ENCODE assay signal across 10 mouse cellular contexts in the genomic region with DNA sequence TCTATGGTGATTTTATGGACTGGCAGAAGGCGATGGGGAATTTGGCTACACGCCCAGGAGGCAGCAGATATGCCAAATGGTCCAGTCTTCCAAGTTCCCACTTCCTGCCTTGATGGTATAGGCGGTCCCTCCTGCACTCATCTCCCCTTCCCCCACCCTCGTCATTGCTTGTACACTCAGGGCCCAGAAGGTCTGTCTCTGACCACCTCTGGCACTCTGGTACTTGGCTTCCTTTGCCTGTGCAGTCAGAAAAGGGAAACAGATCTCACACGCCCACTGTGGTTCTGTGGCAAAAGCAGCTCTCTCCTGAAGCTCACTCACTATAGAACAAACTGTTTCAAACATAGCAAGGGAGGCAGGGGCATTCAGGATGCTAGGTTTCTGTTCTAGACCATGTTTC.
DNase-seq lines count a peak whose midpoint lies in the region; ATAC-seq lines count a peak whose summit lies in the region.
"Had no signal": no experiment of that assay in that cellular context is flagged by ENCODE, and none has a peak within 500 bp of the region (broad histone marks: within the 10 kb centered on the region; RNA-seq: fewer than 3 reads in every experiment).

No protein-coding gene starts in this region.

- H3K9ac ChIP-seq in hindbrain, embryonic 16.5 days (ENCODE audit: low read depth, low read length), result no peak overlapping the region
- no peak overlapping the region for H3K9ac ChIP-seq in hindbrain, embryonic 12.5 days

- H3K4me2 ChIP-seq in hindbrain, embryonic 16.5 days (ENCODE audit: low read length), result no peak overlapping the region
- H3K4me2 ChIP-seq in hindbrain, embryonic 12.5 days (replicated peaks), result no peak overlapping the region
- H3K4me2 ChIP-seq: liver, embryonic 11.5 days had no signal

- H3K27ac ChIP-seq in hindbrain, embryonic 16.5 days (ENCODE audit: low read depth, low read length), result no peak overlapping the region
- no peak overlapping the region for H3K27ac ChIP-seq in hindbrain, embryonic 12.5 days

- no peaks in the 10 kb centered on the region for H3K4me1 ChIP-seq in hindbrain, embryonic 16.5 days (ENCODE audit: control insufficient read depth, insufficient read depth, low read depth, low read length)
- no peaks in the 10 kb centered on the region for H3K4me1 ChIP-seq in hindbrain, embryonic 12.5 days

- H3K27me3 ChIP-seq in hindbrain, embryonic 16.5 days (replicated peaks; ENCODE audit: control insufficient read depth, insufficient read depth, low read length), result no peaks in the 10 kb centered on the region
- H3K27me3 ChIP-seq in hindbrain, embryonic 12.5 days, result no peaks in the 10 kb centered on the region
- H3K27me3 ChIP-seq: CH12.LX had no signal

- DNase-seq in brain, embryonic 18.5 days (ENCODE audit: low read depth, low spot score), result peak; percentile 34
- DNase-seq in frontal cortex, postnatal 14 days (ENCODE audit: low spot score in 2 of 2), result peak; percentile 49 to 57
- DNase-seq in left cerebral cortex, postnatal 36 days (ENCODE audit: low spot score in 2 of 2), result peak; percentile 77 to 81
- no peak for DNase-seq in liver
- no peak for DNase-seq in gastrocnemius, adult 8-10 months (ENCODE audit: low spot score in 2 of 2)

- H3K4me3 ChIP-seq in hindbrain, embryonic 16.5 days (ENCODE audit: low read length), result no peak overlapping the region
- H3K4me3 ChIP-seq in hindbrain, embryonic 12.5 days, result no peak overlapping the region

- H3K36me3 ChIP-seq in hindbrain, embryonic 16.5 days (ENCODE audit: control insufficient read depth, insufficient read depth, low read length), result no peaks in the 10 kb centered on the region
- H3K36me3 ChIP-seq in hindbrain, embryonic 12.5 days, result no peaks in the 10 kb centered on the region

- ATAC-seq in hindbrain, embryonic 16.5 days, result peak; percentile 79
- ATAC-seq in hindbrain, embryonic 12.5 days (ENCODE audit: low FRiP score), result no peak
- no peak for ATAC-seq in erythroid progenitor cell, adult 5-6 weeks (replicated peaks; ENCODE audit: low FRiP score, poor library complexity, severe bottlenecking)

- 70% methylated on average over 5 of the region's 5 CpGs for WGBS in hindbrain, embryonic 16.5 days
- 80% methylated on average over 5 of the region's 5 CpGs for WGBS in hindbrain, embryonic 12.5 days

- no peaks in the 10 kb centered on the region for H3K9me3 ChIP-seq in hindbrain, embryonic 16.5 days (ENCODE audit: control insufficient read depth, low read length)
- no peaks in the 10 kb centered on the region for H3K9me3 ChIP-seq in hindbrain, embryonic 12.5 days (replicated peaks)

- intact Hi-C loops in left cerebral cortex, postnatal 36 days (cut with DNase I), result no loop called here

Comparison
In these comparisons a context has a peak if more than half of its experiments do, and no peak if none do; other contexts are left out.
1. DNase-seq: peak in brain, embryonic 18.5 days (single experiment), frontal cortex, postnatal 14 days (2 of 2) and left cerebral cortex, postnatal 36 days (2 of 2); none in liver (single experiment) and gastrocnemius, adult 8-10 months (0 of 2).